Mouse (Mus musculus) ES-Bruce4 (cell line): Measurements from ENCODE around the gene Gnai1.

Experiments
- CTCF ChIP-seq: IDR thresholded peaks from one replicate; pipeline ENCODE4 v1.8.1; 2011; ENCODE audit warnings: low read depth, low read length
- POLR2A ChIP-seq: IDR thresholded peaks from one replicate; pipeline ENCODE4 v1.8.1; 2011; ENCODE audit warnings: low read length; ENCODE audit not compliant: insufficient read depth

DNA sequence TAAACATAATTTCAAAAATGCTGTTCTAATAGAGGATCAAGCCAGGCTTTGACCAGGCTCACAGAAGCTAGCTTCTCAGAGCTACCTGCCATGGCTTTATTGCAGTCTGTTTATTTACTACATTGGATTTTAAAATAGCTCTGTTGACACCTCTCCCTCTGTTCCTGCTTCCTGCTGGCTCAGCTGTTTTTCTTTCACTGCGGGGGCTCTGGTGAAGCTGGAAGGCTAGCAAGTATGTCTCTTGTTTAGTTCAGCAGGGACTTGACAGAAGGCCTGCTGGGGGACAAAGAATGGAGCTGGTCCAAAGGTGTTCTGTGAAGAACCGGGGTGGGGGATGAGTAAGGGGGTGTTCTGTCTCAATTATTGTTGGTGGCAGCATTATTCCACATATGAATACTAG is 7.7 kb upstream of the Gnai1 start:
- TF ChIP-seq POLR2A (no peak), CTCF (no peak)
